Mouse (Mus musculus): ENCODE results near the gene Elobl.

The Elobl gene

DNA sequence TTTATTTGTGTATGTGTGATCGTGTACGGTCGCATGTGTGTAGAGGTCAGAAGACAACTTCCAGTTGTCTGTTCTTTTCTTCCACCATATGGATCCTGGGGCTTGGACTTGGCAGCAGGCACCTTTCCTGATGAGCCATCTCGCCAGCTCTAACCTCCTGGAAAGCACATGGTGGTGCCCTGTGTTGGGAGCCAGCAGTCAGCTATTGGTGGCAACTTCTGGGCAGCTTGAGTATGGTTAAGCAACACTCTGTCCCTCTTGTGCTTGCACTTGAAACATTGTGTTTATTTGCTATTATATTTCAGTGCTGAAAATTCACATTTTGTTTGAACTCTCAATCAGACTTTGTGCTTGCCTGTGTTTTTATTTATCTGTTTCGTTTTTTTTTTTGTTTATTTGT lies 22.2 kb upstream of the Elobl start:
- in situ Hi-C loops (cut with MboI), result no loop called here

DNA sequence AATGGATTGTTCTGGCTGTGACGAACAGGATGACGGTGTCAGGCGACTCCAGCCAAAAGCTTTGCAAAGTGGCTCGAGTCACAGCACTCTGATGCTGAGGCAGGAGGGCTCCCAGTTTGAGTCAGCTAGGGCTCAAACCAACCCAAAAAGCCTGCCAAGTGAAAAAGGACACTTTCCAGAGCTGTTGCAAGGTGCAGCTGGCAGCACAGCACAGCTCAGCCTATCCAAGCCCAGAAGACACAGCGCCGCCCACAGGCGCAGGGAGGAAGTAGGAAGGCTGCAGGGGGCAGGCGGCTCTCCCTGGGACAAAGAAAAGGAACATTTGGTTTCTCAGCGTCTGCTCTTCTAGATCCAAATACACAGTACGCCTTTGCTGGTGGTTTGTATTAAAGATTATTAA lies 19.9 kb upstream of the Elobl start:
- in situ Hi-C loops (cut with MboI), result no loop called here

DNA sequence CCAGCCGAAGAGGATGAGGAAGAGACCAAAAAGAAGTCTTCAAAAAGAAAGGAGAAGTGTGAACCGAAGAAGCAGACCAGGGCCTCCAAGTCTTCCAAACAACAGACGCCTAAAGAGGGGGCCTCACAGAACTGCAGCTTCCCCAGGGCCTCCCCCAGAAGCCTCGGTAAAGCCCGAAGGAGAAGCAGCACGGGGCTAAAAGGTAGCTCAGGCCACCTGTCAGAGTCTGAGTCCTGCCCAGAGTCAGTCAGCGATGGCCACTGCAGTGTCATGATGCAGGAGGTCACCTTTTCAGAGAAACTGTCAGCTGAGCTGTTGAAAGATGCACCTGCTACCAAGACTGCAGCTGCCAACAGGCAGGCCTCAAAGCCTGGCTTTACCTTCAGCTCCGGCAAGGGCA lies 14.6 kb upstream of the Elobl start:
- in situ Hi-C loops (cut with MboI), result no loop called here

DNA sequence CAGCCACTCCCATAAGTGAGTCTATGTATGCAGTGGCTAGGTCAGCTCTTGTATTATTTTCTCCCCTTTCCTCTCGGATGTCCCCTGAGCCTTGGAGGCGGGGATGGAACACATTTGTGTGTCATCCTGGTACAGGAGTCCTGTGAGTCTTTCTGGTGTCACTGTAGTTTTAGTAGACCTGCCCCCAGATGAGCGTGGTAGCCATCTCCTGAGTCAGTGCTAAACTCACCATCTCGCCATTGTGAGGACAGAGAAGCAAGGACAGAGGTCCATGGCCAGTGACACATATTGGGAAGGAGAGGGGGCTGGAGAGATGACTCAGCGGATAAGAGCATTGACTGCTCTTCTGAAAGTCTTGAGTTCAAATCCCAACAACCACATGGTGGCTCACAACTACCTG lies 10.5 kb upstream of the Elobl start:
- in situ Hi-C loops (cut with MboI), result no loop called here

DNA sequence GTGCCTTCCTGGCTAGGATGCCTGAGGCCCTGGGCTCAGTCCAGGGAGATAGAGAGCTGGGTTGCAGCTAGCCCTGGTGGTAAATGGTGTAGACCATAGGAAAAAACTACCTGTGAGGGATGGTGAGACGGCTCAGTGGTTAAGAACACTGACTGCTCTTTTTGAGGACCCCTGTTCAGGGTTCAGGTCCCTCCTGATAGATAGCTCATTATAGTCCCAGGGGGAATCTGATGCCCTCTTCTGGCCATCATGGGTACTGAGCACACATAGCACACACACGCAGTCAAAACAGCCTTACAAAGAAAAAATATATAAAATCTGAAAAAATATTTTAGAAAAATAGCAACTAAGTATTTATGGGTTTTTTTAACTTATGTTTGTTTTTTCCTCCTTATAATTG lies 9.6 kb upstream of the Elobl start:
- in situ Hi-C loops (cut with MboI), result no loop called here

DNA sequence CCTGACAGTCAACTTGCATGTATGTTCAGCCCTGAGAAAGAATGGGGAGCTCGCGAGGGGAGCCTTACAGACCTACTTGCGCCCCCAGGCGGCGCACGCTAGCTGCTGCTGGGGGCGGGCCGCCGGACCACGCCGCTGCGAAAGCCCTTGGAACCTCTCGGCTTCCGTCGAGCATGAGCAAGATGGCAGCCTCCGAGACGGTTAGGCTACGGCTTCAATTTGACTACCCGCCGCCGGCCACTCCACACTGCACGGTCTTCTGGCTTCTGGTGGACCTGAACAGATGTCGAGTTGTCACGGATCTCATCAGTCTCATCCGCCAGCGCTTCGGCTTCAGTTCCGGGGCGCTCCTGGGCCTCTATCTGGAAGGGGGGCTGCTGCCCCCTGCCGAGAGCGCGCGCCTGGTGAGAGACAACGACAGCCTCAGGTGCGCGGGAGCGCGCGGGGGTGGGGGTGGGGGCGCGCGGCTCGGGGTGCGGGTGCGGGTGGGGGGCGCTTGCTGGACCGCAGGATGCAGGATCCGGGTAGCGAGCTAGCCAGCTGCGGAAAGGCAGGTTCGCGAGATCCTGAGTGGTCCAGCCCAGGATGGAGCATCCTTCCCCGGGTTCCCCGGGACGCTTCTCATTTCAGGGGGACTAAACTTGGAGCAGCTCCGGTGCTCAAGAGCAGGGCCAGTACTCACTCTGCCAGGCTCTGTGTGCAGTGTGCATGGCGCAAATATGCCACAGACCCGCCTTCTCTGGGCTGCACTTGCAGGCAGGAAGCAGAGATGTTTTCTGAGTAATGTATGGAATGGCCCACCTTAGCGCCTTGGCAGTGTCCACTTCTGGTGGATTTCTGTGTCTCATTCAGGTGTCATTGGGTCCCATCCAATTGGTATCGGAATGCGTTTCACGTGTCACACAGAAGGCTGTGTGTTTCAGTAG lies 7.3 kb upstream of the Elobl start:
- in situ Hi-C loops (cut with MboI), result no loop called here

DNA sequence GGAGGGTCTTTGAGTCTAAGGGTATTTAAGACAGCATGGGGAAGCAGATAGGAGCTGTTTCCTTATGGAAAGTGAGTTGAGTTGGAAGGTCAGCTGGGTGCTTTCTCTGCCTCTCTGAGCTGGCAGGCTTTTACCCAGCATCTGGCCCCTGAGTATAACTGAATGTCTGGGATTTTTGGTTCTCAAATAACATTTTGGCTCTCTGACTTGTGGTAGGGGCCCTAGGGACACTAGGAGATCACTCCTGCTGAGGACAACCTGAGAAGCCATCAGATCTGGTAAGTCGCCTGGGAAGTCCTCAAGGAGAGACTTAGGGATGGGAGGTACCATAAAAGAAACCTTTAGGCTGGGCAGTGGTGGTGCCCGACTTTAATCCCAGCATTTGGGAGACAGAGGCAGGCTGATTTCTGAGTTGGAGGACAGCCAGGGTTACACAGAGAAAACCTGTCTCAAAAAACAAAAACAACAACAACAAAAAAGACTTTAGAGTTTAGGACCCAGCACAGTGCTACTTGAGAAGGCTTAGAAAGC lies 3.5 kb upstream of the Elobl start, which contains the start of gene Coil:
Coil (plus strand) TSS at position 51 of the 531 bp plus-strand sequence.
- in situ Hi-C loops (cut with MboI), result no loop called here

DNA sequence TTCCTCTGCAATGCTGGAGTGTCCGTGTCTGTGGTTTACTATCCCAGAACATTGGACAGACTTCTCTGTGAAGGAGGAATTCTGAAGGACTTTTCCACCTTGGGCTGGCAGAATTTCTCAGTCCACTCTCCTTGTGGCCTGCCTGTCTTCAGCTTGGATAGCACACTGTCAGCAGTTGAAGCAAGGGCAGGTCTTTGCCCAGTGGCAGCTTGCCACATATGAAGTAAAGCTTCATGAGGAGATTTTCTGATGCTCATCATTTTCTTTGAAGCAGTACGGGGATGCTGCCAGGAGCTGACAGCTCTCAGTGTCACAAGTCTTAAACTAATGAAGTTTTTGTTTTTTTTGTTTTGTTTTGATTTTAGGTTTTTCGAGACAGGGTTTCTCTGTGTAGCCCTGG lies 7.9 kb downstream of the Elobl start:
- in situ Hi-C loops (cut with MboI), result no loop called here

DNA sequence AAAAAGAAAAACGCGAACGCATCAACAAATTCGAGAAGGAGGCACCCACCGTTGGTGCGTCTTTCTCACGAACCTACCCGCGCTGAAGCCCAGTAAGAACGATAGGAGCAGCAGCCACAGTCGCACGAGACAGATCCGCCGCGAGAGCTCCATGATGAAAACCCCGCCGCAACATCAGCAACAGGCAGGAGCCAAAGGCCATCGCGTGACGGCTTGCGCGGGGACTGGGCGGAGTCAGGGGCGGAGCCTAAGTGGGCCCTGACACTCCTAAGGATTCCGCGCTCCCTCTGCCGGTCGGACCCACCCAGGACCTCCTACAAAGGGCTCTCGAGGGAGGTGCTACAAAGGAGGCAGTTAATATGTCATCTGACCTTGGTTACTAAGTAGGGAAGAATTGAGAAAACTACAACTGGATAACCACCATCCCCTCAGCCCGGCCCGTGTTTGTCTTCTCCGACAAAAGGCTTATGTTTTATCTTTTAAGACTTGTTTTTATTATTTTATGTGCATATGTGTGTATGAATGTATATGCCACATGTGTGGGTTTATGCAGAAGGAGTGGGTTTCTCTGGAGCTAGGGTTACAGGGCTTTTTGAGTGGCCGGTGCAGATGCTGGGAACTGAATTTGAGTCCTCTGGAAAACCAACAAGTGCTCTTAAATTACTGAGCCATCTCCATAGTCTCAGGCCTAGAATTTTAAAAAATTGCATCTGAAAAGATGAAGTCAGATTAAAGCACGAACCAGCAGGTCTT lies 11.3 kb downstream of the Elobl start, which contains the start of gene Scpep1:
Scpep1 (minus strand) TSS at position 249 of the 753 bp plus-strand sequence.
- in situ Hi-C loops (cut with MboI), result no loop called here

DNA sequence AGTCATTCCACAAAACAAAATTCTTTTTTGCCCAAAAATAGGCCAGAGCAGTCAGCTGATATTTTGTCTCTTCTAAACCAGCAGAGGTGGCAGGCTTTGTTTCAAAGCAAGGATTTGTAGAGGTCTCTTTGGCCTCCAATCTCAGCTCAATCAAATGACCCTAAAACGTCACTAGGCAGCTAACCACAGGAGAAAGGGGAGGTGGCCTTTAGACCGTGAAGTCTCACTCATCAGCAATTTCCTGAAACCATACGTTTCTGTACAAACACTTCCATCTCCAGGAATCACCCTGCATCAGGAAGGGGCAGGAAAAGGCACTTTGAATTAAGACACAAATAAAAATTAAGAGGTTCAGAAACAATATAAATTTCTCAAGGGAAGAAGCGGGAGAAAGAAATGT lies 11.9 kb downstream of the Elobl start:
- in situ Hi-C loops (cut with MboI), result no loop called here

DNA sequence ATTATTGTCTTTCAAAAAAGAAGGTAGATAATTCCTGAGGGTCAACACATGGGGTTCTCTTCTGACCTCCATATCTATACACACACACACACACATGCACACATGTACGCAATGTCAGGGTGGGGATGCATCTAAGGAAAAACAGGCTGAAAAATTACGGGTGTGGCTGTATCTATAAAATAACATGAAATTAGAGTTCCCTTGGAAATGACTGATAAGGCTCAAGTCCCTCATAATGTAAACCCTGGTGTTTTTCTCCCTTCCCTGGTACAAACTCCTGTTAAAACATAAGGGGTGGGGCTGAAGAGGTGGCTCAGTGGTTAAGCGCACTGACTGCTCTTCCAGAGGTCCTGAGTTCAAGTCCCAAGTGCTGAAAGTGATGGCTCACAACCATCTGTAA lies 13.1 kb downstream of the Elobl start:
- in situ Hi-C loops (cut with MboI), result no loop called here

DNA sequence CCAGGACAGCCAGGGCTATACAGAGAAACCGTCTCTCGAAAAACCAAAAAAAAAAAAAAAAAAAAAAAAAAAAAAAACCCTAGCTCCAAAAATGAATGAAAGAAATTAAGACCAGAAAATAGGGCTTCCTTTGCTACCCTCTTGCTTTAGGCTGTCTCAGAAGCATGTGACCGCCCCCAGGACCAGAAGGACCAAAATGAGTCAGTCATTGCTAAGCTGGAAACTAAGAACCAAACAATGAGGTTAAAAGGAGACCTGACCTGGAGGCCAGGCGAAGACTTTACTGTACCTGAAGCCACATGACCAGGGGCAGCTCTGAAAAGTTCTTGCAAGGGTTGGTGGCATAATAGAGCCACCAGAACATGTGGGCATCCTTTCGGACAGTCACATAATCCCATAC lies 14.6 kb downstream of the Elobl start:
- in situ Hi-C loops (cut with MboI), result no loop called here

DNA sequence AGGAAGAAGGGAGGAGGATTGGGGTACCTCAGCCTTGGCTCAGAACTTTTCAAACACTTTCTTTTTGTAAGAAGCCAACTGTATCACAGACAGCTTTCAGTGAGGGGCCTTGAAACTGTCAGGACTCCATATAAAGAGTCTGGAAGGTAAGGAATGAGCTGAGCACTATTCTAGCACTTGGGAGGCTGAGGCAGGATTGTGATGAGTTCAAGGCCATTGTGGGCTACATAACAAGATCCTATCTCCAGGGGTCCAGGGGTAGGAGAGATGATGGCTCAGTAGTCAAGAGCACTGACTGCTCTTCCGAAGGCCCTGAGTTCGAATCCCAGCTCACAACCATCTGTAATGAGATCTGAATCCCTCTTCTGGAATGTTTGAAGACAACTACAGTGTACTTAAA lies 15.2 kb downstream of the Elobl start:
- in situ Hi-C loops (cut with MboI), result no loop called here

DNA sequence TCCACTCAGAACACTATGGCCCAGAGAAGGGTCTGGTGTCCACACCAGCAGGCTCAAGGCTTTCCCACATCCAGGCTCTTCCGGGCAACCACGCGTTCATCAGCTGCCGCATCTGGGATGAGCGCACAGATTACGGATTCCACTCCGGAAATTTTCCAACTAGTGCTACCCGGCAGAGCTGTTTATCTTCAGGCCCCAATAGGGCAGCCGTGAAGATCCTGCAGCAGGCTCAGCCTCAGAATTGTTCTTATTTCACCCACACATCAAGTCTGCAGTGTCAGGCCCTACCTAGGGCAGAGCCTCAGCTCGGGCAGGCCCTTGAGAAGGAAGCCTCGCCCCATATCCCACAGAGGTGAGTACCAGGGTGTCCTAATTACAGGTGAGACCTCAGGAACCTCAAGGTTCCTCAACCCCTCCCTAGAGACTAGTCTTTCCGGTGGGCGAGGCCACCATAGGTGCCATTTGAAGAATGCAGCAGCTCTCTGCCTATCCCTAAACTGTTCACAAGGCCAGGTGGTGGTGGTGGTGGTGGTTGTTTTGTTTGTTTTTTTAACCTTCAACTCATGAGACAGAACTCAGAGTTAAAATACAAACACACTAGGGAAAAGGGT lies 16.0 kb downstream of the Elobl start:
- in situ Hi-C loops (cut with MboI), result no loop called here

DNA sequence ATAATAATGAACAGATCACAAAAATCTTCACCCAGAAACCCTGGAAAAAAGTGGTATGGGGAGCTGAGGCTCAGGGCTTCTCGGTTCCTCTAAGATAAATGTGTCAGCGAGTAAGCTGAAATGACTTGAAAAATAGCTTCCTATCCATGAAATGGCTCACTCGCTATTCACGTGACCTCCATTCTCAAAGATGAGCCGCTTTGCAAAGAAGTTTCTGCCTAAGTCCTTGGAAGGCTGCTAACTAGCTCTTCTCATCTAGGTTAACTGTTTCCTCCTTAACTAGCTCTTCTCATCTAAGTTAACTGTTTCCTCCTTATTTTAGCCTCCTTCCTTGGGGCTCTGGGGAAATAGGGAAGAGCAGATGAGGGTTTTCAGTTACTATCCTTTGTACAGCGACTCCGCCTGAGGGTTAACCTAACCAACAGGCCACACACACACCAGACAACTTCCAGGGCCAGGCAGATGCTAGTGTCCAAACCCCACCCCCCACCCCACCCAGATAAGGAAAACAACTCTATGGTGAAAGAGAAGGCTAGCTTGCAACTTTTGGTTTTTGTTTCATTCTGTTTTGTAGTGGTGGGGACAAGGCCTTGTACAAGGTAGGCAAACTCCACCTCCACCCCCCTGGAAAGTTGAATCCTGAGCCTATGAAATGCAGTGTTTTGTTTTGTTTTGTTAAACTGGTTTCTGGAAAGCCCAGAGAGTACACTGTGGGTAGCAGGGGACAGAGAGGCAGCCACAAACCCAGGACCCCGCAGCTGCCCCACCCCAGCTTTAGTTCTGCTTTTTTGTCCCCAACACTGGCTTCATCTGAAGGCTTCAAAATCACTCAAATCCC lies 16.7 kb downstream of the Elobl start:
- in situ Hi-C loops (cut with MboI), result no loop called here

DNA sequence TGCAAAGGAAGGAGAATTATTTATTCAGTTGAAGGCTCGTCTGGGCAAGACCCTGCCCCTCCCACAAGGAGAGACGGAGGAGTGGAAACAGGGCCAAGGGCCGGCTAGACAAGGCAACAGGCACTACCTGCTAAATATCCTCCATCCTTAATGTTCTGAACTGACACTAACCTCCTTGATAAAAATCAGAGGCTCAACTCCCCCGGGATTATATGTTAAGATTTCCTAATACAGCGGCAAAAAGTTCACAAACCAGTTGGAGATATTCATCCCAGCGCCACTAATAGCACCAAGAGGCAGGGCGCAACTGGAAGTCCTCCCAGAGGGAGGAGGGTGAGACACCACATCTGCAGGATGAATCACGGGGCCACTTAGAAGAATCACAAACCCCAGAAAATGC lies 17.8 kb downstream of the Elobl start:
- in situ Hi-C loops (cut with MboI), result no loop called here

DNA sequence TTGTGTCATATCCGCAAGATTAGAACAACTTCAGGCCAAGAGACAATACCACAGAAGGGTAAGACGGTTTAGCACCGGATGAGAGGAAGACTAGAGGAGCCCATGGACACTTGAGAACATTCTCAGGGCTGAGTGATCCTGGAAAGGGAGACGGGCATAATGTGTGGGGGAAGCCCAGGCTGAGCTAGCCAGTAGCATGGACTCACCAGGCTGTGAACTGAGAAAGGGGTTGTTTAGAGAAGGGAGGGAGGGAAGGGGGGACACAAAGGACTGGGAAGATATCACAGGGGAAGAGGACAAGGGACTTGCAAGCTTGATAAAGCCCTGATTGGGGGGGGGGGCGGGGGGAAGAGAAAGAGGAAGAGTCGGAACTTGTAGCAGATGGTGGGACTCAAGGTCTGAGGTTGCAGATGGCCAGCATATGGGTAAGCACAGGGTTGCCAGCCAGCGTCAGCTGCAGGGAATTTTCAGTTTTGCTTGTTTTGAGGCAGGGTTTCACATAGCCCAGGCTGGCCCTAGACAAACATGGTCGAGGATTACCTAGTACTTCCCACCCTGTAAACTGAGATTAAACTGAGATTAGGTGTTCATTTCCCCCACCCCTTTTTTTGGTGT lies 20.7 kb downstream of the Elobl start:
- in situ Hi-C loops (cut with MboI), result no loop called here

DNA sequence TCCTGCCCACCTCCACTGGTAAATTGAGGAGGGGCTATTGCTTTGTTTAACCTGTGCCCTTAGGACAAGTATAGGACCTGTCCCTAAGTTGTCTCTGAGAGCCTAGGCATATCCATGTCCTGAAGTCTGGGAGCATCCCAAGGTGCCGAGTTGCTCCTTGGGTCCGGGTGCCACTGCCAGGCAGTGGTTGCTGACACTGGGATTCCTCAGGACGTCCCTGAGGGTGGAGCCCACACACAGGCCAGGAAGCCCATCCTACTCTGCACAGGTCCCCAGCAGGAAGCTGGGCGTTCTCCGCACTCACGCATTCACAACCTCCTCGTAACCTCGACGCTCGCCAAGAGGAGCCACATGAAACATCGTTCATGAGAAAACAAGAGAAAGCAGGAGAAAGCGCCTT lies 25.2 kb downstream of the Elobl start:
- in situ Hi-C loops (cut with MboI), result no loop called here

DNA sequence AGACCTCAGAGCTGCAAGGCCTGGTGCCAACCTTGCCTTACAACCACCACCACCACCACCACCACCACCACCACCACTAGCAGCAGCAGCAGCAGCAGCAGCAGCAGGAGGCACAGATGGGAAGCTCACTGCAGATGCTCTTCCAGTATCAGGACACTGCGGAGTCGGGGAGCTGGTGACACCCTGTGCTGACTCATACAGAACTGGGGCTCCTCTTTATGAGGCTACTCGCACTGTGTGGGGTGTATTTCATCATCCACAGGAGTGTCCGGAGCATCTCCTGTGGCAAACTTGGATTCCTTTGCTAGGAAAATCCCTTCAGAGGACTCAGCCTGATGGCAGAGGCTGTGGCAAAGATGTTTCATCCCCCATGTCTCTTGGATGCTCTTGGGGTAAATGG lies 27.1 kb downstream of the Elobl start:
- in situ Hi-C loops (cut with MboI), result no loop called here

DNA sequence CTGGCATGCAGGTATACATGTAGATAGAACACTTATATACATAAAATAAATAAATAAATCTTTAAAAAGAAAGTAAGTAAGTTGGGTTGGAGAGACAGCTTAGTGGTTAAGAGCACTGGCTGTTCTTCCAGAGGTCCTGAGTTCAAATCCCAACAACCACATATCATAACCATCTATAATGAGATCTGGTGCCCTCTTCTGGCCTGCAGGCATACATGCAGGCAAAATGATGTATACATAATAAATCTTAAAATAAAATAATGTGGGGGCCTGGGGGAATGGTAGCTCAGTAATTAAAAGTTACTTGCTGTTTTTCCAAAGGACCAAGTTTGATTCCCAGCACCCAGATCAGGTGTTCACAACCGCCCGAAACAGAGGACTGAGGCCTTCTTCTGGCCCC lies 28.0 kb downstream of the Elobl start:
- in situ Hi-C loops (cut with MboI), result no loop called here

DNA sequence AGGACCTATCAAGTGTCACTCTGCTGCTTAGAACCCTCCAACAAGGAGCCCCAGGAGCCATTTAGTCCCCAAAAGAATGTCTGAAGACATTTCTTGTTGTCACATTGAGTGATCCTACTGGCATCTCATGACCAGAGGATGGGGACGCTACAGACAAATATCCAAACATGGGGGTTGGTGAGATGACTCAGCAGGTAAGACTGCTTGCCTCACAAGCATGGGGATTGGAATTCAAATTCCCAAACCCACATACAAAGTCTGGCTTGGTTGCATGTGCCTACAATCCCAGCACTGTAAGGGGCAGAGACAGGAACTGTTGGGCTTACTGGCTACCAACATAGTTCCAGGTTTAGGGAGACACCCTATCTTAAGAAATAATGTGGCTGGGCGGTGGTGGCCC lies 28.8 kb downstream of the Elobl start:
- in situ Hi-C loops (cut with MboI), result no loop called here

Data from mature B cell (primary cell).